Mouse (Mus musculus): ENCODE measurements at regions not wholly inside any gene's neighbourhood (a gene's known extent, or its start where the extent isn't known, plus 50 kb on each side); places are given as distances from the start of the nearest gene placed in this dataset.

- DNase-seq (ENCODE audit: extremely low read depth, insufficient read length, low spot score): no peak
Measured at GRCm38 (mm10) chr2:124772055-124772708, 295.7 kb upstream of the Slc24a5 start.

GRCm38 (mm10) chr2:124775737-124776136 is 292.2 kb upstream of the Slc24a5 start:
- DNase-seq (ENCODE audit: extremely low read depth, insufficient read length, low spot score): no peak

GRCm38 (mm10) chr2:124792633-124793036 is 275.3 kb upstream of the Slc24a5 start:
- no peak for DNase-seq (ENCODE audit: extremely low read depth, insufficient read length, low spot score)

GRCm38 (mm10) chr2:124811709-124812108 is 256.2 kb upstream of the Slc24a5 start:
- no peak for DNase-seq (ENCODE audit: extremely low read depth, insufficient read length, low spot score)

GRCm38 (mm10) chr2:124816814-124817213 is 251.1 kb upstream of the Slc24a5 start:
- no peak for DNase-seq (ENCODE audit: extremely low read depth, insufficient read length, low spot score)

GRCm38 (mm10) chr2:124819846-124820245 is 248.1 kb upstream of the Slc24a5 start:
- no peak for DNase-seq (ENCODE audit: extremely low read depth, insufficient read length, low spot score)

- DNase-seq (ENCODE audit: extremely low read depth, insufficient read length, low spot score): no peak
Measured at GRCm38 (mm10) chr2:124820821-124821220, 247.1 kb upstream of the Slc24a5 start.

- no peak for DNase-seq (ENCODE audit: extremely low read depth, insufficient read length, low spot score)
Measured at GRCm38 (mm10) chr2:124821366-124821765, 246.6 kb upstream of the Slc24a5 start.

- DNase-seq (ENCODE audit: extremely low read depth, insufficient read length, low spot score): peak; percentile 66
Measured at GRCm38 (mm10) chr2:124848812-124849211, 219.1 kb upstream of the Slc24a5 start.

GRCm38 (mm10) chr2:124858504-124858903 is 209.4 kb upstream of the Slc24a5 start:
- DNase-seq (ENCODE audit: extremely low read depth, insufficient read length, low spot score): peak; percentile 88

GRCm38 (mm10) chr2:124888209-124888608 is 179.7 kb upstream of the Slc24a5 start:
- no peak for DNase-seq (ENCODE audit: extremely low read depth, insufficient read length, low spot score)

GRCm38 (mm10) chr2:124895002-124895401 is 172.9 kb upstream of the Slc24a5 start:
- no peak for DNase-seq (ENCODE audit: extremely low read depth, insufficient read length, low spot score)

GRCm38 (mm10) chr2:124903556-124903955 is 164.4 kb upstream of the Slc24a5 start:
- peak; percentile 13 for DNase-seq (ENCODE audit: extremely low read depth, insufficient read length, low spot score)

- DNase-seq (ENCODE audit: extremely low read depth, insufficient read length, low spot score): peak; percentile 60
Measured at GRCm38 (mm10) chr2:124905076-124905475, 162.8 kb upstream of the Slc24a5 start.

GRCm38 (mm10) chr2:124918986-124919761 is 148.8 kb upstream of the Slc24a5 start:
- DNase-seq (ENCODE audit: extremely low read depth, insufficient read length, low spot score): no peak

GRCm38 (mm10) chr2:124919762-124920255 is 148.1 kb upstream of the Slc24a5 start:
- no peak for DNase-seq (ENCODE audit: extremely low read depth, insufficient read length, low spot score)

GRCm38 (mm10) chr2:124920265-124920664 is 147.7 kb upstream of the Slc24a5 start:
- DNase-seq (ENCODE audit: extremely low read depth, insufficient read length, low spot score): no peak

GRCm38 (mm10) chr2:124927882-124928758 is 139.8 kb upstream of the Slc24a5 start:
- no peak for DNase-seq (ENCODE audit: extremely low read depth, insufficient read length, low spot score)

GRCm38 (mm10) chr2:124928759-124929113 is 139.2 kb upstream of the Slc24a5 start:
- DNase-seq (ENCODE audit: extremely low read depth, insufficient read length, low spot score): no peak

- DNase-seq (ENCODE audit: extremely low read depth, insufficient read length, low spot score): no peak
Measured at GRCm38 (mm10) chr2:124930719-124931118, 137.2 kb upstream of the Slc24a5 start.

GRCm38 (mm10) chr2:124932566-124932965 is 135.4 kb upstream of the Slc24a5 start:
- DNase-seq (ENCODE audit: extremely low read depth, insufficient read length, low spot score): no peak

Data from 3134 (cell line).